Mouse (Mus musculus): ENCODE data around the gene Pmm1.

GRCm38 (mm10) chr15:81925760-81926445 lies 34.8 kb downstream of the Pmm1 start, which contains the start of gene Polr3h:
- TF ChIP-seq CTCF (IDR thresholded peaks at IDR 0.05; ENCODE audit: low read depth, low read length) (no peak), TAL1 (conservative IDR thresholded peaks at IDR 0.05; ENCODE audit: low read depth, low read length) (no peak), POLR2AphosphoS5 (IDR thresholded peaks at IDR 0.05; ENCODE audit: insufficient replicate concordance, low read depth, low read length) (no peak), GATA1 (IDR thresholded peaks at IDR 0.05; ENCODE audit: borderline replicate concordance, low read length) (no peak)
